Mouse (Mus musculus) lung, embryonic 14.5 days (tissue): ENCODE results near the gene Tmem44. TPM values are rescaled to one million over a fixed set of nuclear protein-coding genes. Genes with fewer than 3 reads are reported as not detected.

Experiments used
- ATAC-seq: fragments of 200-750 bp; cut with Nextera tagmentation; 2 replicates; pipeline ENCODE4 v1.8.0; 2017; ENCODE audit warnings: mild to moderate bottlenecking, moderate TSS enrichment, moderate library complexity; ENCODE audit not compliant: insufficient read depth
- DNase-seq: peaks from one replicate; pipeline ENCODE4 v3.0.0-alpha.2; 2015
- H3K27ac ChIP-seq: fragments of 300-500 bp; sonication (generic); 2 replicates; pipeline ENCODE4 v1.5.1; 2014; ENCODE audit warnings: low read depth, mild to moderate bottlenecking, moderate library complexity
- H3K27me3 ChIP-seq: fragments of 300-500 bp; sonication (generic); 2 replicates; pipeline ENCODE4 v1.6.1; 2014; ENCODE audit warnings: low read length, control low read depth; ENCODE audit not compliant: insufficient read depth
- H3K36me3 ChIP-seq: fragments of 300-500 bp; sonication (generic); 2 replicates; pipeline ENCODE4 v1.6.1; 2014; ENCODE audit warnings: control low read depth; ENCODE audit not compliant: insufficient read depth
- H3K4me1 ChIP-seq: fragments of 300-500 bp; sonication (generic); 2 replicates; pipeline ENCODE4 v1.6.1; 2014; ENCODE audit warnings: antibody characterized with exemption, control low read depth; ENCODE audit not compliant: insufficient read depth
- H3K4me2 ChIP-seq: fragments of 300-500 bp; sonication (generic); 2 replicates; pipeline ENCODE4 v1.6.1; 2014; ENCODE audit warnings: mild to moderate bottlenecking
- H3K4me3 ChIP-seq: fragments of 300-500 bp; sonication (generic); 2 replicates; pipeline ENCODE4 v1.5.1; 2014; ENCODE audit warnings: low read depth, low read length
- H3K9ac ChIP-seq: fragments of 300-500 bp; sonication (generic); 2 replicates; pipeline ENCODE4 v1.6.1; 2014
- H3K9me3 ChIP-seq: fragments of 300-500 bp; sonication (generic); 2 replicates; pipeline ENCODE4 v1.6.1; 2016; ENCODE audit warnings: low read depth, low read length, control low read depth
- CTCF ChIP-seq: IDR thresholded peaks from 2 replicates; pipeline ENCODE4 v1.5.1; 2016; ENCODE audit warnings: antibody characterized with exemption, low read depth
- WGBS: fragments of 180-500 bp; shearing (Covaris S2); extraction: QIAGEN DNeasy Blood & Tissue Kit; methylation state at CpG from one replicate; pipeline ENCODE4 v1.1.7; 2014; 5-methylcytosine and 5-hydroxymethylcytosine counted together
- polyA plus RNA-seq: library from polyadenylated mRNA; unstranded; fragments of >200 nt; fragmentation: Nextera tagmentation; extraction: Ambion mirVana; gene quantifications from 2 replicates; pipeline ENCODE4 v1.2.1, GENCODE M21; 2014

Gene Tmem44
- polyA plus RNA-seq, 1 experiment from 2014 or later, result 27.1 TPM

DNA sequence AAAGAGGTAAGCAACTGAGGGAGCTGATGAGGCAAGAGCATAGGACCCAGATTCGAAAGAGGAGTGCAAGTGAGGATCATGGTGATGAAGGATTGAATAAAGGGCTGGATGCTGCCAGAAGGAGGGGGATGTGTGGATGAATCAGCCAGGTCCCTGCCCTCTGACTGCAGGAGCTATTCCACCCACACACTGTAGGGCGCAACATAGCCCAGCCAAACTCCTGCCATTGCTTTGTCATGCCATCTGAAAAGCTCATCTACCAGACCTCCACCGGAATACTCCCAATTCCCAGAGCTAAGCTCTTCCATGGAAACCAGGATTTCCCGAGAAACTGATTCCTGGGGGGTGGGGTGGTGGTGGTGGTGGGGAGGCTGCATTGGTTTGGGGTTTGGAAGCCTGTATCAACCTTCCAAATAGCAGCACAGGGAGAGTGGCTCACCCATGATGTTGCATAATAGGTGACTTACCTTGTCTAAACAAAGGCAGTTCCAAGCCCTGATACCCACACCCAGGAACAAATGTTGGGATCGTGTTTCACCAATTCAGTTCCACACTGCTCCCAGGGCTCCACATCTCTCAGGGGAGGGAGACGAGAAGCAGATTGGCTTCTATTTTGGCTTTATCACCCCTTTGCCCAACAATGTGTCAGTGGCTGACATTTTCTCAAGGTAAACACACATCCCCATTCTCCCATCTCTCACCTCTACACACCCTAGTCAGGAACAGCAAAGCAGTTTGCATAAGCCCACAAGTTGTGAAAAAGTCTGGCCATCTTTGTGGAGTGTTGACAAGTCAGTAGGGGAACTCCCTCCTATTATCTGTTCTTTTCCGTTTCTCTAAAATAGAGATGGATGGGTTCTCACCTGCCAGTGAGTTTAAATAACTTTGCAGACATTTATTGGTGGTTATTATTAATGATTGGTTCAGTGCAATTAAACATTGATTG lies 39.9 kb upstream of the Tmem44 start:
- ATAC-seq (no peak), DNase-seq (no peak)
- H3K4me2 ChIP-seq, result no peak overlapping the region
- H3K27me3 ChIP-seq, result no peaks in the 10 kb centered on the region
- H3K27ac ChIP-seq, result no peak overlapping the region
- no peak overlapping the region for H3K9ac ChIP-seq
- no peak overlapping the region for H3K4me3 ChIP-seq
- peaks cover 2% of the 10 kb centered on the region; the same call in 1 of the 2 replicates for H3K36me3 ChIP-seq
- no peak for TF ChIP-seq CTCF
- peaks cover 2% of the 10 kb centered on the region; the same call in 1 of the 2 replicates for H3K4me1 ChIP-seq
- 23% methylated on average over 7 of the region's 7 CpGs for WGBS
- no peaks in the 10 kb centered on the region for H3K9me3 ChIP-seq

DNA sequence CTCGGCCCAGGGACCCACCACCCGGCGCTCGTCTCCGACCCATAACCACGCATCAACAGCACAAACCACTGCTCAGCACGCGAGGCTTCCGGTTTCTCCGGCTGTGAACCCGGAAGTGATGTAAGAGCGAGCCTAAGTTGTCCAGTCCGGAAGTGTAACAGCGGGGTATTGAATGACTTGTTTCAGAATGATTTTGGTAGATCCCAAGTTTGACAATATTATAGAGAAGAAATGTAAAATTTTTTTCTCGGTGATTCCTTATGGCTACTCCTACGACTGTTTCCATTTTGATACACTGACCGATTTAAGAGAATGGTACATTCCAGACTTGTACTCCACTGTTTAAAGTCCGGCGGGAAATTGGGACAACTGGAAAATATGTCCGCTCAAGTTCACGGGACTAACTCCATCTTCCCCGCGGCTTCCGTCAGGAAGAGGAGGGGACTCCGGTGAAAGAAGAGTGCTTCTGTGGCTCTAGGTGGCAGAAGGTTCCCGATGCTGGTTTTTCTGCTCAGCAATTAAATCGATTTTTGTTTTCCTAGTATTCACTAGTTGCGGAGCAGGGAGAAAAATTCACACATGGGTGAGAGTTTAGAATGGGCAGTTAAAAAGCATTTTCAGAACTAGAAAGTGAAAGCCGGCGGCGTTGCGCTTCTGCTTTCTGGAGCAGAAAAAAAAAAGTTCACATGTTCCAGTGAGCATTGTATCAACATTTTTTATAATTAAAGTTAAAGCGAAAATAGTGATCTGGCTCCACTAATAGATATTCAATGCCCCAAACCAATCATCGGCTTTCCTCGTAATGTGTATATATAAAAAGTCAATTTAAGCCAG lies 37.1 kb upstream of the Tmem44 start, which contains the start of gene Lsg1:
Lsg1 (minus strand) TSS at position 99 of the 834 bp plus-strand sequence.
- ATAC-seq (peak; percentile 94), DNase-seq (peak; percentile 97)
- Histone ChIP-seq H3K27ac (peak within 1 kb of the TSS; percentile 54), H3K4me3 (peak within 1 kb of the TSS; percentile 84), H3K9me3 (no peaks in the 10 kb centered on the region), H3K36me3 (peaks cover 24% of the 10 kb centered on the region), H3K4me2 (peak within 1 kb of the TSS; percentile 82), H3K4me1 (peaks cover 2% of the 10 kb centered on the region; the same call in 1 of the 2 replicates), H3K9ac (peak within 1 kb of the TSS; percentile 77), H3K27me3 (no peaks in the 10 kb centered on the region)
- WGBS, result 3% methylated on average over 35 of the region's 35 CpGs
- TF ChIP-seq CTCF, result peak; percentile 24; the same call in 1 of the 2 replicates

DNA sequence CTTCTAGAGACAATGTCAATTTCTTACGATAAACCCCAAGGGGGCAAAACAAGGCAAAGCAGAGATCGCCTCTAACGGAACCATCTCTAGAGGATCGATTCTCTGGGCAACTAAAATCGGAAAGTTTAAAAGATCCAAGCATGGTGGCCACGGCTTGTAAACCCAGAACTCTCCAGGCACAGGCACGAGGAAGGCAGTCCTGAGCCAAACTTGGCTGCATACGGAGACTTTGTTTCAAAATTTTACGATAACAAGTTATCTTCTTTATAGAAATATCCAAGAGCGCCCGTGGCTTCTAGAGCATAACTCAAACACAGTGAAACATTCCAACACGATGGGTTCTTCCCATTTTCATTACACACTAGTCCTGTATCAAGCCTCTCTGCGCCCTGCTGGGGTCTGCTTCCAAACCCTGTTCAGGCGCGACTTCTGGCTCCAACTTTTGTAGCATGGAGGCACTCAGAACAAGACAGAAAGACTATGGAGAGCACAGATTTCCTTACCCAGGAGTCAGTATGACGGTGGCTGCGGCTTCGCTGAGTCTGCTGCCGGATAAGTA lies 36.4 kb upstream of the Tmem44 start:
- Histone ChIP-seq H3K9me3 (no peaks in the 10 kb centered on the region), H3K27me3 (no peaks in the 10 kb centered on the region), H3K36me3 (peaks cover 31% of the 10 kb centered on the region), H3K4me1 (peaks cover 2% of the 10 kb centered on the region; the same call in 1 of the 2 replicates), H3K27ac (peak overlapping the region; percentile 54), H3K4me3 (peak overlapping the region; percentile 84), H3K9ac (peak overlapping the region; percentile 77), H3K4me2 (peak overlapping the region; percentile 82)
- DNase-seq, result no peak
- no peak for TF ChIP-seq CTCF
- ATAC-seq, result 0 out of 2 replicates have a peak, but pooled peaks have one; percentile 40
- WGBS, result 3% methylated on average over 19 of the region's 19 CpGs

DNA sequence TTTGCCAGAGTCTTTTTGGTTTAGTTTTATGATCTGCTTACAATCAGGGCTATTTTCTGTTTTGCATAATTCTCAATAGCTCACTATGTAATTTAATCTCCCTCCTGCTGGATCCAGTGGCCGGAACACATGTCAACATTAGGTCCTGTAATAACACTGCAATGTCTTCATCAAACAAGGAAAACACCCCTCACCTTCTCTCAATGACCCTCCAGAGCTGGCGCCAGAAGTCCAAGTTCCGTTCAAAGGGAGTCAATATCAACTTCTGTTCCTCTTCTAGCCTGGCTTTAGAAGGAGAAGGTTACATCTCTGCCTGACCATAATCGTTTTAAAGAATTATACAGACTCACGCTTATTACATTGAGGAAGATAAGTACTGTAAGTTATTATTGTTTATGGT lies 30.1 kb upstream of the Tmem44 start:
- 90% methylated on average over 5 of the region's 5 CpGs for whole genome bisulfite sequencing
- H3K27ac ChIP-seq, result no peak overlapping the region
- peaks cover 91% of the 10 kb centered on the region for H3K36me3 ChIP-seq
- H3K4me2 ChIP-seq, result no peak overlapping the region
- no peaks in the 10 kb centered on the region for H3K4me1 ChIP-seq
- no peak overlapping the region for H3K9ac ChIP-seq
- no peaks in the 10 kb centered on the region for H3K9me3 ChIP-seq
- no peak for ATAC-seq
- no peaks in the 10 kb centered on the region for H3K27me3 ChIP-seq
- no peak for TF ChIP-seq CTCF
- DNase-seq, result no peak
- no peak overlapping the region for H3K4me3 ChIP-seq

DNA sequence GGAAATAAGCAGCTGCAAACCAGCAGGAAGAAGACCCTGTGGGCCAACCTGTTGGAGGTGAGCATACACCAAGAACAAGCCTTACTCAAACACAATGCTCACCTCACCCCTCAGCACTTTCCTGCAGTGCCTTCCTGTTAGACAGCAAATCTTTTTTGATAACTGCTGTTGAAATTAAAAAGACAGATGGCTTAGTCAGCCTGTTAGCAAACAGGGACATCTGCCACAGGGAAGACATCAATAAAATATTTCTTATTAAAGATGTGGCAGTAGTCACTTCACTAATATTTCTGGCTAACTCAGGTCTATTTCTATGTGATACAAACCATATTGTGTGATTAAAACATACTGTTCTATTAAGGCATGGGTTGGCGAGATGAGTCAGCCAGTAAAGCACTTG lies 25.8 kb upstream of the Tmem44 start:
- no peak for TF ChIP-seq CTCF
- WGBS, result 85% methylated on average over 1 of the region's 1 CpGs
- Histone ChIP-seq H3K9me3 (no peaks in the 10 kb centered on the region), H3K9ac (no peak overlapping the region), H3K4me1 (no peaks in the 10 kb centered on the region), H3K36me3 (peaks cover 96% of the 10 kb centered on the region), H3K27me3 (no peaks in the 10 kb centered on the region), H3K27ac (no peak overlapping the region), H3K4me2 (no peak overlapping the region), H3K4me3 (no peak overlapping the region)
- ATAC-seq (no peak), DNase-seq (no peak)

DNA sequence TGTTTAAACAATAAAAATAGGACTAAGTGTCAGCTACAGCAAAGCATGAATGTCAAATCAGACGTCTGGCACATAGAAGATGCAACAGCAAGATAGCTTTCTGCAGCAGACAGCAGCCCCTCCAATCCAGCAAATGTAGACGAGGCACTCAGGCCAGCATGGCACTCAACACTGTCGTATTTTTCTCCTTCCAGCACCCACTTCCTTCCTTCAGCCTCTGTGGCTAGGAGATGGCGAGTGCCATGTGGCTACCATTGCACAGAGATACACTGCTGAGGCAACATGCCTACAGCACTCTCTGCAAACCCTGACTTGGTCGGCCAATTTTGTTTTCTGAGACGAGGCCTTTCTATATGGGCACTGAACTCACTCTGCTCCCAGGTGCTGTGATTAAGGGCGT lies 25.2 kb upstream of the Tmem44 start:
- no peak overlapping the region for H3K4me3 ChIP-seq
- no peak overlapping the region for H3K27ac ChIP-seq
- no peaks in the 10 kb centered on the region for H3K27me3 ChIP-seq
- H3K36me3 ChIP-seq, result peaks cover 96% of the 10 kb centered on the region
- no peak overlapping the region for H3K4me2 ChIP-seq
- TF ChIP-seq CTCF, result no peak
- no peaks in the 10 kb centered on the region for H3K9me3 ChIP-seq
- ATAC-seq, result no peak
- H3K4me1 ChIP-seq, result no peaks in the 10 kb centered on the region
- 80% methylated on average over 7 of the region's 7 CpGs for WGBS
- DNase-seq, result no peak
- no peak overlapping the region for H3K9ac ChIP-seq
